ENCODE assay signal across 8 mouse cellular contexts in genomic region chr11:55031991-55032280, GRCm38 (mm10). TPM values are rescaled to one million over a fixed set of nuclear protein-coding genes. Genes with fewer than 3 reads are reported as not detected.
DNase-seq lines count a peak whose midpoint lies in the region; ATAC-seq and TF ChIP-seq lines count a peak whose summit lies in the region.

No protein-coding gene starts in this region.

- H3K4me2 ChIP-seq in neural tube, embryonic 13.5 days: peak overlapping the region; percentile 90

- peaks cover 53% of the 10 kb centered on the region for H3K27me3 ChIP-seq in forebrain, embryonic 10.5 days (ENCODE audit: poor library complexity, severe bottlenecking)
- peaks cover 22% of the 10 kb centered on the region for H3K27me3 ChIP-seq in limb, embryonic 10.5 days (ENCODE audit: low read depth, poor library complexity, severe bottlenecking)
- H3K27me3 ChIP-seq in neural tube, embryonic 13.5 days: peaks cover 29% of the 10 kb centered on the region

- peak overlapping the region; percentile 76 for H3K9ac ChIP-seq in neural tube, embryonic 13.5 days

- H3K4me1 ChIP-seq in forebrain, embryonic 10.5 days: peaks cover 38% of the 10 kb centered on the region
- H3K4me1 ChIP-seq in limb, embryonic 10.5 days: peaks cover 42% of the 10 kb centered on the region
- H3K4me1 ChIP-seq in neural tube, embryonic 13.5 days (replicated peaks): peaks cover 54% of the 10 kb centered on the region

- ATAC-seq in neural tube, embryonic 13.5 days (ENCODE audit: low read depth): no peak

- 30% methylated on average over 1 of the region's 4 CpGs for WGBS in forebrain, embryonic 10.5 days
- WGBS in limb, embryonic 10.5 days: 17% methylated on average over 2 of the region's 4 CpGs
- WGBS in neural tube, embryonic 13.5 days: 8% methylated on average over 2 of the region's 4 CpGs

- DNase-seq in layer of hippocampus, adult 2 months (ENCODE audit: low spot score in 2 of 2): no peak
- no peak for DNase-seq in layer of hippocampus, adult 18-20 months (ENCODE audit: low spot score in 2 of 2)
- no peak for DNase-seq in forebrain, embryonic 10.5 days (ENCODE audit: extremely low spot score, low spot score)
- DNase-seq in limb, embryonic 10.5 days (ENCODE audit: low spot score): peak; percentile 45
- DNase-seq in layer of hippocampus, postnatal 36 days: no peak
- DNase-seq in spleen, postnatal 10 days (ENCODE audit: low spot score in 2 of 2): no peak
- no peak for DNase-seq in left cerebral cortex, adult 11 months (ENCODE audit: low spot score)

- peak overlapping the region; percentile 92; the same call in 1 of the 2 replicates for H3K27ac ChIP-seq in layer of hippocampus, adult 2 months
- H3K27ac ChIP-seq in forebrain, embryonic 10.5 days: peak overlapping the region; percentile 67
- H3K27ac ChIP-seq in limb, embryonic 10.5 days: peak overlapping the region; percentile 79
- H3K27ac ChIP-seq in neural tube, embryonic 13.5 days (replicated peaks): peak overlapping the region; percentile 55; the same call in 1 of the 2 replicates

- no peaks in the 10 kb centered on the region for H3K36me3 ChIP-seq in forebrain, embryonic 10.5 days (replicated peaks)
- no peaks in the 10 kb centered on the region for H3K36me3 ChIP-seq in limb, embryonic 10.5 days
- no peaks in the 10 kb centered on the region for H3K36me3 ChIP-seq in neural tube, embryonic 13.5 days

- peak overlapping the region; percentile 98 for H3K4me3 ChIP-seq in layer of hippocampus, adult 2 months
- peak overlapping the region; percentile 70 for H3K4me3 ChIP-seq in forebrain, embryonic 10.5 days
- H3K4me3 ChIP-seq in limb, embryonic 10.5 days: peak overlapping the region; percentile 63
- H3K4me3 ChIP-seq in neural tube, embryonic 13.5 days: peak overlapping the region; percentile 56

- no peaks in the 10 kb centered on the region for H3K9me3 ChIP-seq in forebrain, embryonic 10.5 days
- no peaks in the 10 kb centered on the region for H3K9me3 ChIP-seq in limb, embryonic 10.5 days (replicated peaks)
- H3K9me3 ChIP-seq in neural tube, embryonic 13.5 days: no peaks in the 10 kb centered on the region

- TF ChIP-seq CTCF in layer of hippocampus, adult 2 months (conservative IDR thresholded peaks at IDR 0.05): no peak

RNA-seq across cellular contexts. Expression of gene Anxa6, which starts 1.3 kb away (rescaled TPM):
- 100 to 1,000 TPM; 100 to 103 TPM for total RNA-seq in layer of hippocampus, adult 2 months (2021)
- 10 to 100 TPM; 89.8 to 97.0 TPM for total RNA-seq in layer of hippocampus, adult 18-20 months (2021)
- polyA plus RNA-seq in forebrain, embryonic 10.5 days (2016; fragmentation: Nextera tagmentation; extraction: Ambion mirVana): 35.4 and 38.9 TPM in 2 replicates
- polyA plus RNA-seq in limb, embryonic 10.5 days (2016; fragmentation: Nextera tagmentation; extraction: Ambion mirVana): 53.5 and 69.1 TPM in 2 replicates
- 104 and 106 TPM in 2 replicates for polyA plus RNA-seq in neural tube, embryonic 13.5 days (2015; fragmentation: Nextera tagmentation; extraction: Ambion mirVana)
- 10 to 100 TPM; 95.8 to 96.4 TPM for total RNA-seq in layer of hippocampus, postnatal 36 days (2021)

RNA-seq across cellular contexts. Expression of gene Ccdc69, which starts 46.0 kb away (rescaled TPM):
- under 1 TPM in 1 of 2 experiments, not detected in 1; 0.42 TPM for total RNA-seq in layer of hippocampus, adult 2 months (2021)
- under 1 TPM in 1 of 2 experiments, not detected in 1; 0.54 TPM for total RNA-seq in layer of hippocampus, adult 18-20 months (2021)
- polyA plus RNA-seq in forebrain, embryonic 10.5 days (2016; fragmentation: Nextera tagmentation; extraction: Ambion mirVana): 0.25 and 0.73 TPM in 2 replicates
- polyA plus RNA-seq in limb, embryonic 10.5 days (2016; fragmentation: Nextera tagmentation; extraction: Ambion mirVana): 0.61 and 0.85 TPM in 2 replicates
- polyA plus RNA-seq in neural tube, embryonic 13.5 days (2015; fragmentation: Nextera tagmentation; extraction: Ambion mirVana): 0.50 and 0.63 TPM in 2 replicates
- under 1 TPM in 1 of 2 experiments, not detected in 1; 0.35 TPM for total RNA-seq in layer of hippocampus, postnatal 36 days (2021)
